7 mouse cellular contexts compared by ENCODE assay signal in genomic region chr2:92423702-92424461, GRCm38 (mm10). TPM values are rescaled to one million over a fixed set of nuclear protein-coding genes. Genes with fewer than 3 reads are reported as not detected.
DNase-seq lines count a peak whose midpoint lies in the region; ATAC-seq and TF ChIP-seq lines count a peak whose summit lies in the region.

No protein-coding gene starts in this region.

- no peak overlapping the region for H3K4me2 ChIP-seq in embryonic facial prominence, embryonic 13.5 days

- peak; percentile 99 for DNase-seq in adrenal gland, postnatal 25 days
- peak; percentile 95 to 97 for DNase-seq in heart, adult 2 months
- DNase-seq in kidney, adult 18-20 months: peak; percentile 98
- DNase-seq in left cerebral cortex, postnatal 4 days: peak; percentile 91
- peak; percentile 93 for DNase-seq in ovary, adult 18-20 months (ENCODE audit: low spot score)
- peak; percentile 92 for DNase-seq in urinary bladder, postnatal 14 days (ENCODE audit: low spot score)

- H3K79me2 ChIP-seq in heart, adult 2 months (replicated peaks; ENCODE audit: control insufficient read depth, insufficient read depth, low read length): no peaks in the 10 kb centered on the region

- peaks cover 74% of the 10 kb centered on the region for H3K36me3 ChIP-seq in embryonic facial prominence, embryonic 13.5 days
- H3K36me3 ChIP-seq in heart, adult 2 months (ENCODE audit: control insufficient read depth, insufficient read depth, low read length): peaks cover 47% of the 10 kb centered on the region

- no peak; the same call in 1 of the 2 replicates for ATAC-seq in embryonic facial prominence, embryonic 13.5 days (ENCODE audit: insufficient number of reproducible peaks, insufficient read depth, low FRiP score, low TSS enrichment, low read depth)

- peak overlapping the region; percentile 58; the same call in 1 of the 2 replicates for H3K27ac ChIP-seq in embryonic facial prominence, embryonic 13.5 days
- H3K27ac ChIP-seq in heart, adult 2 months: peak overlapping the region; percentile 95

- H3K4me3 ChIP-seq in embryonic facial prominence, embryonic 13.5 days: no peak overlapping the region
- no peak overlapping the region for H3K4me3 ChIP-seq in heart, adult 2 months

- H3K9me3 ChIP-seq in embryonic facial prominence, embryonic 13.5 days: no peaks in the 10 kb centered on the region

- TF ChIP-seq CTCF in heart, adult 2 months (IDR thresholded peaks at IDR 0.05): peak; percentile 17; the same call in 1 of the 2 replicates

- peak; percentile 64 for TF ChIP-seq POLR2A in heart, adult 2 months (IDR thresholded peaks at IDR 0.05; ENCODE audit: insufficient read depth, low read depth, low read length)

- intact Hi-C loops in heart, adult 2 months (cut with DNase I): loop anchor here (5.0 kb wide), 1 partner anchor 47 kb away; no protein-coding TSS in a partner anchor
- intact Hi-C loops in left cerebral cortex, postnatal 4 days (cut with DNase I): no loop called here

- no peaks in the 10 kb centered on the region for H3K27me3 ChIP-seq in embryonic facial prominence, embryonic 13.5 days
- H3K27me3 ChIP-seq in heart, adult 2 months (ENCODE audit: control insufficient read depth, insufficient read depth, low read length): no peaks in the 10 kb centered on the region

- H3K9ac ChIP-seq in embryonic facial prominence, embryonic 13.5 days: no peak overlapping the region
- H3K9ac ChIP-seq in heart, adult 2 months (ENCODE audit: low read depth, low read length): peak overlapping the region; percentile 54

- H3K4me1 ChIP-seq in embryonic facial prominence, embryonic 13.5 days: peaks cover 35% of the 10 kb centered on the region
- peaks cover 55% of the 10 kb centered on the region for H3K4me1 ChIP-seq in heart, adult 2 months (ENCODE audit: control insufficient read depth, insufficient read depth, low read length)

- 83% methylated on average over 9 of the region's 9 CpGs for WGBS in embryonic facial prominence, embryonic 13.5 days
- 24% methylated on average over 9 of the region's 9 CpGs for WGBS in heart, adult 2 months

- TF ChIP-seq EP300 in heart, adult 2 months (IDR thresholded peaks at IDR 0.05; ENCODE audit: insufficient read depth, low read depth, low read length): peak; percentile 86

RNA-seq across cellular contexts. Expression of gene Cry2, which starts 10.0 kb away (rescaled TPM):
- 35.5 and 44.7 TPM in 2 replicates for total RNA-seq in adrenal gland, postnatal 25 days (2021)
- 22.9 and 28.2 TPM in 2 replicates for polyA plus RNA-seq in embryonic facial prominence, embryonic 13.5 days (2015; fragmentation: Nextera tagmentation; extraction: Ambion mirVana)
- 10 to 100 TPM; 12.7 to 29.3 TPM for total RNA-seq in heart, adult 2 months (2021)
- polyA plus RNA-seq in heart, adult 2 months (2012; rRNA removed): 19.1 and 24.5 TPM in 2 replicates
- 10 to 100 TPM; 74.6 to 75.8 TPM for total RNA-seq in left cerebral cortex, postnatal 4 days (2021)

RNA-seq across cellular contexts. Expression of gene Mapk8ip1, which starts 22.8 kb away (rescaled TPM):
- total RNA-seq in adrenal gland, postnatal 25 days (2021): 27.0 and 30.8 TPM in 2 replicates
- polyA plus RNA-seq in embryonic facial prominence, embryonic 13.5 days (2015; fragmentation: Nextera tagmentation; extraction: Ambion mirVana): 22.0 and 23.9 TPM in 2 replicates
- 1 to 10 TPM; 3.8 to 4.5 TPM for total RNA-seq in heart, adult 2 months (2021)
- polyA plus RNA-seq in heart, adult 2 months (2012; rRNA removed): 6.9 and 7.1 TPM in 2 replicates
- 100 to 1,000 TPM; 306 to 339 TPM for total RNA-seq in left cerebral cortex, postnatal 4 days (2021)

RNA-seq across cellular contexts. Expression of gene Slc35c1, which starts 36.5 kb away (rescaled TPM):
- 24.0 and 28.2 TPM in 2 replicates for total RNA-seq in adrenal gland, postnatal 25 days (2021)
- polyA plus RNA-seq in embryonic facial prominence, embryonic 13.5 days (2015; fragmentation: Nextera tagmentation; extraction: Ambion mirVana): 10.0 and 10.6 TPM in 2 replicates
- total RNA-seq in heart, adult 2 months (2021): 1 to 10 TPM; 5.6 to 6.2 TPM
- 10.9 and 12.9 TPM in 2 replicates for polyA plus RNA-seq in heart, adult 2 months (2012; rRNA removed)
- 10 to 100 TPM; 18.0 to 18.1 TPM for total RNA-seq in left cerebral cortex, postnatal 4 days (2021)

RNA-seq across cellular contexts. Expression of gene 1700029I15Rik, which starts 41.5 kb away (rescaled TPM):
- total RNA-seq in adrenal gland, postnatal 25 days (2021): 18.7 and 19.1 TPM in 2 replicates
- 2.5 and 4.0 TPM in 2 replicates for polyA plus RNA-seq in embryonic facial prominence, embryonic 13.5 days (2015; fragmentation: Nextera tagmentation; extraction: Ambion mirVana)
- 1 to 10 TPM in 1 of 2 experiments, under 1 TPM in 1; 0.63 to 1.1 TPM for total RNA-seq in heart, adult 2 months (2021)
- polyA plus RNA-seq in heart, adult 2 months (2012; rRNA removed): 2.4 and 2.8 TPM in 2 replicates
- total RNA-seq in left cerebral cortex, postnatal 4 days (2021): 1 to 10 TPM; 2.8 to 3.2 TPM

RNA-seq across cellular contexts. Expression of gene Large2, which starts 49.2 kb away (rescaled TPM):
- total RNA-seq in adrenal gland, postnatal 25 days (2021): 2.8 and 4.1 TPM in 2 replicates
- 15.2 and 16.9 TPM in 2 replicates for polyA plus RNA-seq in embryonic facial prominence, embryonic 13.5 days (2015; fragmentation: Nextera tagmentation; extraction: Ambion mirVana)
- not detected for total RNA-seq in heart, adult 2 months (2021)
- polyA plus RNA-seq in heart, adult 2 months (2012; rRNA removed): 0.50 and 0.84 TPM in 2 replicates
- total RNA-seq in left cerebral cortex, postnatal 4 days (2021): under 1 TPM; 0.60 to 0.72 TPM
